Mouse (Mus musculus) liver, embryonic 12.5 days (tissue): Measurements from ENCODE around the gene Ccdc189. TPM values are rescaled to one million over a fixed set of nuclear protein-coding genes. Genes with fewer than 3 reads are reported as not detected.

Experiments
- ATAC-seq: fragments of 200-750 bp; cut with Nextera tagmentation; 2 replicates; pipeline ENCODE4 v1.8.0; 2017; ENCODE audit warnings: moderate number of reproducible peaks, mild to moderate bottlenecking, moderate library complexity
- H3K27ac ChIP-seq: fragments of 300-500 bp; sonication (generic); 2 replicates; pipeline ENCODE4 v1.5.1; 2016; ENCODE audit warnings: mild to moderate bottlenecking
- H3K27me3 ChIP-seq: fragments of 300-500 bp; sonication (generic); replicated peaks from 2 replicates; pipeline ENCODE4 v1.6.1; 2016; ENCODE audit warnings: mild to moderate bottlenecking, moderate library complexity
- H3K36me3 ChIP-seq: fragments of 300-500 bp; sonication (generic); 2 replicates; pipeline ENCODE4 v1.6.1; 2016; ENCODE audit warnings: mild to moderate bottlenecking, moderate library complexity
- H3K4me1 ChIP-seq: fragments of 300-500 bp; sonication (generic); 2 replicates; pipeline ENCODE4 v1.6.1; 2016
- H3K4me2 ChIP-seq: fragments of 300-500 bp; sonication (generic); 2 replicates; pipeline ENCODE4 v1.6.1; 2016; ENCODE audit warnings: mild to moderate bottlenecking, moderate library complexity
- H3K4me3 ChIP-seq: fragments of 300-500 bp; sonication (generic); 2 replicates; pipeline ENCODE4 v1.5.1; 2016; ENCODE audit warnings: mild to moderate bottlenecking, moderate library complexity
- H3K9ac ChIP-seq: fragments of 300-500 bp; sonication (generic); 2 replicates; pipeline ENCODE4 v1.6.1; 2016; ENCODE audit warnings: mild to moderate bottlenecking, moderate library complexity
- H3K9me3 ChIP-seq: fragments of 300-500 bp; sonication (generic); replicated peaks from 2 replicates; pipeline ENCODE4 v1.6.1; 2016; ENCODE audit warnings: mild to moderate bottlenecking, moderate library complexity
- WGBS: fragments of 180-500 bp; shearing (Covaris S2); methylation state at CpG from one replicate; pipeline ENCODE4 v1.1.7; 2016; ENCODE audit not compliant: insufficient replicate concordance; 5-methylcytosine and 5-hydroxymethylcytosine counted together
- polyA plus RNA-seq: library from polyadenylated mRNA; unstranded; fragments of >200 nt; fragmentation: Nextera tagmentation; extraction: Ambion mirVana; gene quantifications from 2 replicates; pipeline ENCODE4 v1.2.1, GENCODE M21; 2016

The Ccdc189 gene
- polyA plus RNA-seq, 1 experiment from 2014 or later, result 8.8 TPM

GRCm38 (mm10) chr7:127614511-127614890 is 26.1 kb upstream of the Ccdc189 start:
- 2% methylated on average over 27 of the region's 44 CpGs for whole genome bisulfite sequencing
- Histone ChIP-seq H3K9me3 (0 out of 2 replicates have a peak, but pooled peaks cover 10% of the 10 kb centered on the region), H3K4me3 (peak overlapping the region; percentile 79), H3K27ac (peak overlapping the region; percentile 65), H3K36me3 (peaks cover 34% of the 10 kb centered on the region), H3K4me2 (peak overlapping the region; percentile 92), H3K27me3 (0 out of 2 replicates have a peak, but pooled peaks cover 7% of the 10 kb centered on the region), H3K9ac (peak overlapping the region; percentile 90), H3K4me1 (peaks cover 27% of the 10 kb centered on the region)
- peak; percentile 61 for ATAC-seq

- H3K4me3 ChIP-seq, result peak overlapping the region; percentile 79
- peak overlapping the region; percentile 92 for H3K4me2 ChIP-seq
- peaks cover 27% of the 10 kb centered on the region for H3K4me1 ChIP-seq
- 41% methylated on average over 8 of the region's 8 CpGs for WGBS
- 0 out of 2 replicates have a peak, but pooled peaks cover 10% of the 10 kb centered on the region for H3K9me3 ChIP-seq
- ATAC-seq, result peak; percentile 7; the same call in 1 of the 2 replicates
- peak overlapping the region; percentile 90 for H3K9ac ChIP-seq
- no peak overlapping the region for H3K27ac ChIP-seq
- peaks cover 38% of the 10 kb centered on the region for H3K36me3 ChIP-seq
- 0 out of 2 replicates have a peak, but pooled peaks cover 7% of the 10 kb centered on the region for H3K27me3 ChIP-seq
Measured at GRCm38 (mm10) chr7:127614091-127614490, 25.7 kb upstream of the Ccdc189 start.

GRCm38 (mm10) chr7:127613501-127613900 is 25.1 kb upstream of the Ccdc189 start:
- Histone ChIP-seq H3K27me3 (0 out of 2 replicates have a peak, but pooled peaks cover 7% of the 10 kb centered on the region), H3K36me3 (peaks cover 44% of the 10 kb centered on the region), H3K27ac (no peak overlapping the region), H3K4me2 (no peak overlapping the region), H3K4me1 (peaks cover 27% of the 10 kb centered on the region), H3K9ac (no peak overlapping the region), H3K9me3 (0 out of 2 replicates have a peak, but pooled peaks cover 10% of the 10 kb centered on the region), H3K4me3 (no peak overlapping the region; the same call in 1 of the 2 replicates)
- no peak for ATAC-seq
- 87% methylated on average over 8 of the region's 8 CpGs for WGBS

- H3K4me3 ChIP-seq, result no peak overlapping the region
- H3K9ac ChIP-seq, result no peak overlapping the region
- H3K9me3 ChIP-seq, result 0 out of 2 replicates have a peak, but pooled peaks cover 10% of the 10 kb centered on the region
- H3K27ac ChIP-seq, result no peak overlapping the region
- peaks cover 27% of the 10 kb centered on the region for H3K4me1 ChIP-seq
- H3K27me3 ChIP-seq, result 0 out of 2 replicates have a peak, but pooled peaks cover 7% of the 10 kb centered on the region
- no peak overlapping the region for H3K4me2 ChIP-seq
- H3K36me3 ChIP-seq, result peaks cover 54% of the 10 kb centered on the region
- no peak for ATAC-seq
- 94% methylated on average over 26 of the region's 26 CpGs for WGBS
Measured at GRCm38 (mm10) chr7:127611561-127611960, 23.2 kb upstream of the Ccdc189 start.

- H3K4me3 ChIP-seq, result no peak overlapping the region
- H3K9me3 ChIP-seq, result 0 out of 2 replicates have a peak, but pooled peaks cover 10% of the 10 kb centered on the region
- no peak for ATAC-seq
- H3K27ac ChIP-seq, result no peak overlapping the region
- H3K27me3 ChIP-seq, result 0 out of 2 replicates have a peak, but pooled peaks cover 7% of the 10 kb centered on the region
- WGBS, result 94% methylated on average over 29 of the region's 29 CpGs
- peaks cover 54% of the 10 kb centered on the region for H3K36me3 ChIP-seq
- H3K4me1 ChIP-seq, result peaks cover 22% of the 10 kb centered on the region
- no peak overlapping the region for H3K4me2 ChIP-seq
- no peak overlapping the region for H3K9ac ChIP-seq
Measured at GRCm38 (mm10) chr7:127611011-127611410, 22.6 kb upstream of the Ccdc189 start.

GRCm38 (mm10) chr7:127607150-127607549 is 18.8 kb upstream of the Ccdc189 start:
- no peak for ATAC-seq
- H3K27ac ChIP-seq, result no peak overlapping the region
- H3K36me3 ChIP-seq, result peaks cover 73% of the 10 kb centered on the region
- H3K4me1 ChIP-seq, result no peaks in the 10 kb centered on the region
- no peak overlapping the region for H3K9ac ChIP-seq
- 0 out of 2 replicates have a peak, but pooled peaks cover 10% of the 10 kb centered on the region for H3K9me3 ChIP-seq
- H3K4me2 ChIP-seq, result no peak overlapping the region
- H3K27me3 ChIP-seq, result no peaks in the 10 kb centered on the region
- WGBS, result 69% methylated on average over 6 of the region's 6 CpGs
- no peak overlapping the region for H3K4me3 ChIP-seq

GRCm38 (mm10) chr7:127604256-127604655 is 15.9 kb upstream of the Ccdc189 start:
- H3K4me1 ChIP-seq, result no peaks in the 10 kb centered on the region
- no peak overlapping the region for H3K4me3 ChIP-seq
- no peak overlapping the region for H3K4me2 ChIP-seq
- no peak overlapping the region for H3K9ac ChIP-seq
- no peaks in the 10 kb centered on the region for H3K9me3 ChIP-seq
- H3K36me3 ChIP-seq, result peaks cover 73% of the 10 kb centered on the region
- ATAC-seq, result no peak
- H3K27me3 ChIP-seq, result no peaks in the 10 kb centered on the region
- 75% methylated on average over 10 of the region's 10 CpGs for WGBS
- H3K27ac ChIP-seq, result no peak overlapping the region

GRCm38 (mm10) chr7:127602903-127603302 is 14.5 kb upstream of the Ccdc189 start:
- no peak overlapping the region for H3K4me2 ChIP-seq
- peaks cover 73% of the 10 kb centered on the region for H3K36me3 ChIP-seq
- no peak overlapping the region for H3K4me3 ChIP-seq
- ATAC-seq, result no peak
- no peaks in the 10 kb centered on the region for H3K4me1 ChIP-seq
- H3K9ac ChIP-seq, result no peak overlapping the region
- no peaks in the 10 kb centered on the region for H3K27me3 ChIP-seq
- no peak overlapping the region for H3K27ac ChIP-seq
- WGBS, result 87% methylated on average over 2 of the region's 2 CpGs
- H3K9me3 ChIP-seq, result no peaks in the 10 kb centered on the region

- Histone ChIP-seq H3K27ac (no peak overlapping the region), H3K9ac (no peak overlapping the region), H3K36me3 (peaks cover 82% of the 10 kb centered on the region), H3K4me3 (no peak overlapping the region), H3K4me1 (no peaks in the 10 kb centered on the region), H3K27me3 (no peaks in the 10 kb centered on the region), H3K4me2 (no peak overlapping the region), H3K9me3 (no peaks in the 10 kb centered on the region)
- WGBS, result 87% methylated on average over 4 of the region's 4 CpGs
- no peak for ATAC-seq
Measured at GRCm38 (mm10) chr7:127601735-127602134, 13.3 kb upstream of the Ccdc189 start.

GRCm38 (mm10) chr7:127600612-127601011 is 12.2 kb upstream of the Ccdc189 start:
- no peaks in the 10 kb centered on the region for H3K27me3 ChIP-seq
- H3K4me2 ChIP-seq, result no peak overlapping the region
- H3K36me3 ChIP-seq, result peaks cover 92% of the 10 kb centered on the region
- no peak overlapping the region for H3K9ac ChIP-seq
- WGBS, result 88% methylated on average over 7 of the region's 7 CpGs
- no peak for ATAC-seq
- H3K4me1 ChIP-seq, result no peaks in the 10 kb centered on the region
- H3K9me3 ChIP-seq, result no peaks in the 10 kb centered on the region
- no peak overlapping the region for H3K4me3 ChIP-seq
- H3K27ac ChIP-seq, result no peak overlapping the region

GRCm38 (mm10) chr7:127596747-127597146 is 8.4 kb upstream of the Ccdc189 start:
- Histone ChIP-seq H3K9me3 (no peaks in the 10 kb centered on the region), H3K9ac (no peak overlapping the region), H3K27me3 (no peaks in the 10 kb centered on the region), H3K4me2 (no peak overlapping the region), H3K4me3 (no peak overlapping the region), H3K36me3 (peaks cover 100% of the 10 kb centered on the region), H3K4me1 (0 out of 2 replicates have a peak, but pooled peaks cover 2% of the 10 kb centered on the region), H3K27ac (no peak overlapping the region)
- ATAC-seq, result no peak
- 92% methylated on average over 17 of the region's 17 CpGs for WGBS

GRCm38 (mm10) chr7:127592575-127592974 is 4.2 kb upstream of the Ccdc189 start:
- no peak for ATAC-seq
- H3K27ac ChIP-seq, result no peak overlapping the region
- peaks cover 82% of the 10 kb centered on the region for H3K36me3 ChIP-seq
- no peak overlapping the region for H3K4me3 ChIP-seq
- no peaks in the 10 kb centered on the region for H3K27me3 ChIP-seq
- no peak overlapping the region for H3K9ac ChIP-seq
- H3K4me1 ChIP-seq, result peaks cover 21% of the 10 kb centered on the region
- no peak overlapping the region for H3K4me2 ChIP-seq
- no peaks in the 10 kb centered on the region for H3K9me3 ChIP-seq
- WGBS, result 85% methylated on average over 14 of the region's 14 CpGs

- Histone ChIP-seq H3K4me3 (no peak overlapping the region), H3K9ac (no peak overlapping the region), H3K27me3 (no peaks in the 10 kb centered on the region), H3K4me1 (peaks cover 36% of the 10 kb centered on the region), H3K4me2 (no peak overlapping the region), H3K36me3 (peaks cover 67% of the 10 kb centered on the region), H3K9me3 (no peaks in the 10 kb centered on the region), H3K27ac (no peak overlapping the region)
- ATAC-seq, result no peak
- 89% methylated on average over 10 of the region's 10 CpGs for WGBS
Measured at GRCm38 (mm10) chr7:127591108-127591507, 2.7 kb upstream of the Ccdc189 start.
